ENCODE assay signal across 8 mouse cellular contexts in the genomic region with DNA sequence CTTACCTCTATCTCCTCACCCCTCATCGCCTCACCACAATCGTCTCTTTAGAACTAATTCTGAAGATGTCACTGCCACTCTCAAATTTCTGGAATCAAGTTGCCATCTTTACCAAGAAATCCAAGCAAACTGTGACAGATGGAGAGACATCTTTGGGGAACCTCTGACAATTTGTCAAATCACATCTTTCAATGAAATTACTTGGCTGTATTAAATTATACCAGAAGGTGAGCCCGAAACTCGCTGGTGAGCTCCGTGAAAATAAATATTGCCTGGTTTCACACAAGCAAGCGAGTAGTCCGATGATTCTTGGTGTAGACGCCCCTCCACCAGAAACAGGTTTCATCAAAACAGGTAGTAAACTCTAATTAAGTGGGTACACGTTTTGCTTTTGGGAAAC. TPM values are rescaled to one million over a fixed set of nuclear protein-coding genes. Genes with fewer than 3 reads are reported as not detected.
DNase-seq lines count a peak whose midpoint lies in the region; ATAC-seq and TF ChIP-seq lines count a peak whose summit lies in the region.

No protein-coding gene starts in this region.

- 34% methylated on average over 9 of the region's 9 CpGs for WGBS in lung, embryonic 14.5 days
- 25% methylated on average over 9 of the region's 9 CpGs for WGBS in limb, embryonic 14.5 days
- whole genome bisulfite sequencing in stomach, embryonic 14.5 days: 34% methylated on average over 9 of the region's 9 CpGs

- peaks cover 12% of the 10 kb centered on the region; the same call in 1 of the 2 replicates for H3K4me1 ChIP-seq in lung, embryonic 14.5 days (ENCODE audit: insufficient read depth)
- peaks cover 18% of the 10 kb centered on the region; the same call in 1 of the 2 replicates for H3K4me1 ChIP-seq in limb, embryonic 14.5 days (ENCODE audit: control insufficient read depth, insufficient read depth, low read length)
- H3K4me1 ChIP-seq in stomach, embryonic 14.5 days (ENCODE audit: control insufficient read depth, insufficient read depth, low read length): peaks cover 19% of the 10 kb centered on the region

- H3K9ac ChIP-seq in lung, embryonic 14.5 days: peak overlapping the region; percentile 89
- peak overlapping the region; percentile 84 for H3K9ac ChIP-seq in limb, embryonic 14.5 days (ENCODE audit: low read depth, low read length, severe bottlenecking)
- H3K9ac ChIP-seq in stomach, embryonic 14.5 days (replicated peaks; ENCODE audit: low read depth, low read length): peak overlapping the region; percentile 87; the same call in 1 of the 2 replicates

- H3K27ac ChIP-seq in lung, embryonic 14.5 days (ENCODE audit: low read depth): no peak overlapping the region
- H3K27ac ChIP-seq in limb, embryonic 14.5 days (replicated peaks; ENCODE audit: low read depth, low read length): peak overlapping the region; percentile 98; the same call in 1 of the 2 replicates
- no peak overlapping the region for H3K27ac ChIP-seq in stomach, embryonic 14.5 days (ENCODE audit: low read length)

- TF ChIP-seq POLR2A in limb, embryonic 14.5 days (IDR thresholded peaks at IDR 0.05; ENCODE audit: borderline replicate concordance, extremely low read depth, insufficient read depth, insufficient read length): no peak

- H3K36me3 ChIP-seq in lung, embryonic 14.5 days (ENCODE audit: insufficient read depth): peaks cover 3% of the 10 kb centered on the region; the same call in 1 of the 2 replicates
- no peaks in the 10 kb centered on the region for H3K36me3 ChIP-seq in limb, embryonic 14.5 days (ENCODE audit: control insufficient read depth, insufficient read depth, low read length)
- no peaks in the 10 kb centered on the region for H3K36me3 ChIP-seq in stomach, embryonic 14.5 days (ENCODE audit: control insufficient read depth, insufficient read depth, low read length)

- no peaks in the 10 kb centered on the region for H3K27me3 ChIP-seq in lung, embryonic 14.5 days (ENCODE audit: insufficient read depth, low read length)
- no peaks in the 10 kb centered on the region for H3K27me3 ChIP-seq in limb, embryonic 14.5 days (ENCODE audit: control insufficient read depth, insufficient read depth, low read length)
- no peaks in the 10 kb centered on the region for H3K27me3 ChIP-seq in stomach, embryonic 14.5 days (ENCODE audit: control insufficient read depth, insufficient read depth, low read length)

- no peaks in the 10 kb centered on the region for H3K9me3 ChIP-seq in lung, embryonic 14.5 days (ENCODE audit: low read depth, low read length)
- H3K9me3 ChIP-seq in limb, embryonic 14.5 days (ENCODE audit: control insufficient read depth, low read length): no peaks in the 10 kb centered on the region
- H3K9me3 ChIP-seq in stomach, embryonic 14.5 days (ENCODE audit: control insufficient read depth, low read depth, low read length): no peaks in the 10 kb centered on the region

- H3K4me2 ChIP-seq in lung, embryonic 14.5 days: peak overlapping the region; percentile 67
- peak overlapping the region; percentile 83 for H3K4me2 ChIP-seq in limb, embryonic 14.5 days (replicated peaks; ENCODE audit: low read depth, low read length, severe bottlenecking)
- peak overlapping the region; percentile 59 for H3K4me2 ChIP-seq in stomach, embryonic 14.5 days (replicated peaks; ENCODE audit: low read depth, low read length)

- TF ChIP-seq CTCF in lung, embryonic 14.5 days (IDR thresholded peaks at IDR 0.05; ENCODE audit: low read depth): no peak

- H3K4me3 ChIP-seq in lung, embryonic 14.5 days (ENCODE audit: low read depth, low read length): peak overlapping the region; percentile 89
- H3K4me3 ChIP-seq in limb, embryonic 14.5 days (replicated peaks; ENCODE audit: low read length): peak overlapping the region; percentile 71
- peak overlapping the region; percentile 64 for H3K4me3 ChIP-seq in stomach, embryonic 14.5 days (ENCODE audit: low read depth, low read length)

- peak; percentile 1 for DNase-seq in adrenal gland, postnatal 14 days
- no peak for DNase-seq in adrenal gland, adult 8-10 months
- no peak for DNase-seq in lung, embryonic 14.5 days
- DNase-seq in lung, postnatal 14 days: no peak
- no peak for DNase-seq in limb, embryonic 14.5 days (ENCODE audit: low spot score)
- no peak for DNase-seq in left cerebral cortex, adult 8-10 months (ENCODE audit: low spot score in 2 of 2)
- no peak for DNase-seq in embryo, embryonic 10 days (ENCODE audit: low spot score)

- no peak for ATAC-seq in lung, embryonic 14.5 days (ENCODE audit: insufficient read depth)
- no peak for ATAC-seq in limb, embryonic 14.5 days (ENCODE audit: low FRiP score, low read depth)
- ATAC-seq in stomach, embryonic 14.5 days (ENCODE audit: insufficient number of reproducible peaks, insufficient read depth, low FRiP score, low read depth): no peak

RNA-seq across cellular contexts. Expression of a gene that starts 2.2 kb away (rescaled TPM):
- 18.0 and 20.1 TPM in 2 replicates for total RNA-seq in adrenal gland, postnatal 14 days (2021)
- total RNA-seq in adrenal gland, adult 8-10 months (2022): 10 to 100 TPM; 20.6 to 28.4 (median 22.0) TPM
- polyA plus RNA-seq in lung, embryonic 14.5 days (2014; fragmentation: Nextera tagmentation; extraction: Ambion mirVana): 36.2 and 37.8 TPM in 2 replicates
- 44.8 and 56.3 TPM in 2 replicates for polyA plus RNA-seq in limb, embryonic 14.5 days (2012; rRNA removed)
- 41.3 and 47.2 TPM in 2 replicates for polyA plus RNA-seq in limb, embryonic 14.5 days (2014; fragmentation: Nextera tagmentation; extraction: Ambion mirVana)
- 25.6 and 27.7 TPM in 2 replicates for polyA plus RNA-seq in stomach, embryonic 14.5 days (2014; fragmentation: Nextera tagmentation; extraction: Ambion mirVana)
- 10 to 100 TPM; 17.7 to 23.4 (median 20.4) TPM for total RNA-seq in left cerebral cortex, adult 8-10 months (2022)
